ENCODE assay signal across 8 mouse cellular contexts in the genomic region with DNA sequence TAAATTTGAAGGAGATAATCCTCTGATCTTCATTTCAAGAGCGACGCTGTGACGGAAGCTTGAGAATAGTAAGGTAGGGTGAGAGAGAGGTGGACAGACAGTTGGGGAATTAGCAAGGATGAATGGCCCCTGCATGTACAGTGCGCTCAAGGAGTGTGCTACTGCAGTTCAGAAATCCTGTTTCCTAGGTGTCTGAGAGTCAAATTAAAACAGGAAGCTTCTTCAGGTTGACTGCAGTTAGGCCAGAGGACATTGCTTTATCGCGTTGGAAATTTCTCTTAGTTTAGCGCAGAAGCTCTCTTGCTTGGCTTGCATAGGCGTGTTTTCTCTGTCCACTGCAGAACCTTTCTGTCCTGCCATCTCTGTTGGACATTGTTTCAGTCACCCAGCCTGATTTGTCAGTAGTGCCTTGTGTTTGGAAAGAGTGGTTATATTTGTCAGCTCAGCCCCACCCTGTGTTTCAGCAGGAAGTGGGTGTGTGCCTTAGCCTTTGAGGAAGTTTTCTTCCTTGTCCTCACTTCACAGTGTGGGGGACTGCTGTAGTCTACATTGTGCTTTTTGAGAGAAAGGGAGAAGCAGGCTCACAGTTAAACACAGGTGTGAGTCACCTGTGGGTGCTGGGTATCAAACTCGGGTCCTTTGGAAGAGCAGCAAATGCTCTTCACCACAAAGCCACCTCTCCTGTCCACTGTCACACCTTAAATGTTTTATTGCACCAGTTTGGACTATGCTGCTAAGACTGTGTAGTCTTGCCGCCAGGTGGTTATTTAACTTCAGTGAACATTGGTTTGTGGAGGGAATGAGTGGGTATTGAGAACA. TPM values are rescaled to one million over a fixed set of nuclear protein-coding genes. Genes with fewer than 3 reads are reported as not detected.
DNase-seq lines count a peak whose midpoint lies in the region; ATAC-seq and TF ChIP-seq lines count a peak whose summit lies in the region.

No protein-coding gene starts in this region.

- H3K36me3 ChIP-seq in G1E (replicated peaks): peaks cover 50% of the 10 kb centered on the region
- H3K36me3 ChIP-seq in forebrain, embryonic 10.5 days (replicated peaks): peaks cover 9% of the 10 kb centered on the region

- no peaks in the 10 kb centered on the region for H3K27me3 ChIP-seq in G1E (ENCODE audit: insufficient read depth, low read length)
- no peaks in the 10 kb centered on the region for H3K27me3 ChIP-seq in forebrain, embryonic 10.5 days (ENCODE audit: poor library complexity, severe bottlenecking)

- H3K9me3 ChIP-seq in G1E (replicated peaks): no peaks in the 10 kb centered on the region
- no peaks in the 10 kb centered on the region for H3K9me3 ChIP-seq in forebrain, embryonic 10.5 days

- peak; percentile 45 for ATAC-seq in G1E (ENCODE audit: extremely low read depth, insufficient number of reproducible peaks, low FRiP score, poor library complexity, severe bottlenecking)

- peaks cover 30% of the 10 kb centered on the region for H3K4me1 ChIP-seq in G1E (ENCODE audit: insufficient read depth, low read depth, low read length)
- no peaks in the 10 kb centered on the region for H3K4me1 ChIP-seq in forebrain, embryonic 10.5 days

- intact Hi-C loops in gastrocnemius, adult 2 months (cut with DNase I): no loop called here
- intact Hi-C loops in heart, postnatal 25 days (cut with DNase I): no loop called here

- peak overlapping the region; percentile 81 for H3K27ac ChIP-seq in gastrocnemius, adult 2 months
- H3K27ac ChIP-seq in forebrain, embryonic 10.5 days: no peak overlapping the region

- WGBS in forebrain, embryonic 10.5 days: 93% methylated on average over 10 of the region's 10 CpGs

- peak; percentile 39 for DNase-seq in gastrocnemius, adult 2 months
- DNase-seq in gastrocnemius, adult 8-10 months (ENCODE audit: low spot score in 2 of 2): no peak
- DNase-seq in G1E (ENCODE audit: low spot score) (peak; percentile 40), MN1 (ENCODE audit: low spot score) (no peak)
- DNase-seq in heart, postnatal 25 days (ENCODE audit: low spot score): peak; percentile 56
- peak; percentile 87 for DNase-seq in lung, postnatal 25 days (ENCODE audit: low spot score)
- peak; percentile 71 for DNase-seq in thymus, postnatal 25 days
- DNase-seq in forebrain, embryonic 10.5 days (ENCODE audit: extremely low spot score, low spot score): no peak

- no peak for TF ChIP-seq CTCF in gastrocnemius, adult 2 months (IDR thresholded peaks at IDR 0.05)
- no peak for TF ChIP-seq CTCF in G1E (IDR thresholded peaks at IDR 0.05; ENCODE audit: low read depth, low read length)

- peak overlapping the region; percentile 30 for H3K4me3 ChIP-seq in gastrocnemius, adult 2 months
- H3K4me3 ChIP-seq in G1E (ENCODE audit: low read depth, low read length): no peak overlapping the region; the same call in 1 of the 2 replicates
- H3K4me3 ChIP-seq in forebrain, embryonic 10.5 days: no peak overlapping the region

RNA-seq across cellular contexts. Expression of gene Wasf2, which starts 39.1 kb away (rescaled TPM):
- total RNA-seq in gastrocnemius, adult 2 months (2021): 10 to 100 TPM; 34.9 to 35.6 TPM
- 10 to 100 TPM; 18.8 to 27.9 (median 27.3) TPM for total RNA-seq in gastrocnemius, adult 8-10 months (2022)
- total RNA-seq in G1E (2014; fragmentation: Nextera tagmentation) (127 and 152 TPM in 2 replicates), G1E (2017) (8.2 and 12.1 TPM in 2 replicates)
- 54.9 and 58.3 TPM in 2 replicates for polyA plus RNA-seq in G1E (2012)
- total RNA-seq in heart, postnatal 25 days (2021): 100 to 1,000 TPM in 1 of 2 experiments, 10 to 100 TPM in 1; 77.7 to 110 TPM
- 47.4 and 49.1 TPM in 2 replicates for polyA plus RNA-seq in forebrain, embryonic 10.5 days (2016; fragmentation: Nextera tagmentation; extraction: Ambion mirVana)

RNA-seq across cellular contexts. Expression of gene Cd164l2, which starts 42.5 kb away (rescaled TPM):
- total RNA-seq in gastrocnemius, adult 2 months (2021): under 1 TPM in 1 of 2 experiments, not detected in 1; 0.26 TPM
- total RNA-seq in gastrocnemius, adult 8-10 months (2022): under 1 TPM in 1 of 4 experiments, not detected in 3; 0.59 TPM
- total RNA-seq in G1E (2014; fragmentation: Nextera tagmentation): not detected in 2 replicates
- not detected in 2 replicates for total RNA-seq in G1E (2017)
- not detected in 2 replicates for polyA plus RNA-seq in G1E (2012)
- under 1 TPM in 1 of 2 experiments, not detected in 1; 0.53 TPM for total RNA-seq in heart, postnatal 25 days (2021)
- polyA plus RNA-seq in forebrain, embryonic 10.5 days (2016; fragmentation: Nextera tagmentation; extraction: Ambion mirVana): 1.2 and 2.5 TPM in 2 replicates

RNA-seq across cellular contexts. Expression of gene Gpr3, which starts 42.9 kb away (rescaled TPM):
- total RNA-seq in gastrocnemius, adult 2 months (2021): not detected
- not detected for total RNA-seq in gastrocnemius, adult 8-10 months (2022)
- total RNA-seq in G1E (2014; fragmentation: Nextera tagmentation) (0.58 TPM in 1 of 2 replicates, not detected in the other), G1E (2017) (0.06 and 0.16 TPM in 2 replicates)
- polyA plus RNA-seq in G1E (2012): 0.02 and 0.10 TPM in 2 replicates
- total RNA-seq in heart, postnatal 25 days (2021): under 1 TPM in 1 of 2 experiments, not detected in 1; 0.22 TPM
- polyA plus RNA-seq in forebrain, embryonic 10.5 days (2016; fragmentation: Nextera tagmentation; extraction: Ambion mirVana): 0.06 and 0.27 TPM in 2 replicates

Comparison
In these comparisons a context has a peak if more than half of its experiments do, and no peak if none do; other contexts are left out.
1. DNase-seq: peak in gastrocnemius, adult 2 months (single experiment), G1E (single experiment), heart, postnatal 25 days (single experiment), lung, postnatal 25 days (single experiment) and thymus, postnatal 25 days (single experiment); none in gastrocnemius, adult 8-10 months (0 of 2), MN1 (single experiment) and forebrain, embryonic 10.5 days (single experiment).